Mouse (Mus musculus) intestine, postnatal 0 days (tissue): ENCODE results near the gene Zfp646. TPM values are rescaled to one million over a fixed set of nuclear protein-coding genes. Genes with fewer than 3 reads are reported as not detected.

Experiments used
- ATAC-seq: fragments of 200-750 bp; cut with Nextera tagmentation; 2 replicates; pipeline ENCODE4 v1.8.0; 2017; ENCODE audit warnings: mild to moderate bottlenecking, moderate TSS enrichment, moderate library complexity
- H3K27ac ChIP-seq: fragments of 300-500 bp; sonication (generic); 2 replicates; pipeline ENCODE4 v1.5.1; 2014; ENCODE audit warnings: mild to moderate bottlenecking, low read depth, low read length, moderate library complexity
- H3K27me3 ChIP-seq: fragments of 300-500 bp; sonication (generic); replicated peaks from 2 replicates; pipeline ENCODE4 v1.6.1; 2014; ENCODE audit warnings: low read length, mixed read lengths; ENCODE audit not compliant: control insufficient read depth, insufficient read depth
- H3K36me3 ChIP-seq: fragments of 300-500 bp; sonication (generic); 2 replicates; pipeline ENCODE4 v1.6.1; 2014; ENCODE audit warnings: mild to moderate bottlenecking, moderate library complexity; ENCODE audit not compliant: control insufficient read depth, insufficient read depth
- H3K4me1 ChIP-seq: fragments of 300-500 bp; sonication (generic); replicated peaks from 2 replicates; pipeline ENCODE4 v1.6.1; 2014; ENCODE audit warnings: antibody characterized with exemption, low read length, mixed read lengths; ENCODE audit not compliant: control insufficient read depth, insufficient read depth
- H3K4me2 ChIP-seq: fragments of 300-500 bp; sonication (generic); replicated peaks from 2 replicates; pipeline ENCODE4 v1.6.1; 2014; ENCODE audit warnings: low read depth, mild to moderate bottlenecking, moderate library complexity
- H3K4me3 ChIP-seq: fragments of 300-500 bp; sonication (generic); 2 replicates; pipeline ENCODE4 v1.5.1; 2014; ENCODE audit warnings: low read depth, low read length
- H3K9ac ChIP-seq: fragments of 300-500 bp; sonication (generic); 2 replicates; pipeline ENCODE4 v1.6.1; 2014; ENCODE audit warnings: mild to moderate bottlenecking, low read depth, low read length
- H3K9me3 ChIP-seq: fragments of 300-500 bp; sonication (generic); 2 replicates; pipeline ENCODE4 v1.6.1; 2016; ENCODE audit warnings: mixed run types; ENCODE audit not compliant: control insufficient read depth
- CTCF ChIP-seq: sonication (generic); IDR thresholded peaks from 2 replicates; pipeline ENCODE4 v1.5.1; 2016; ENCODE audit warnings: low read depth, mild to moderate bottlenecking, control low read depth, antibody characterized with exemption, moderate library complexity
- WGBS: fragments of 180-500 bp; shearing (Covaris S2); extraction: QIAGEN DNeasy Blood & Tissue Kit; methylation state at CpG from one replicate; pipeline ENCODE4 v1.1.7; 2014; 5-methylcytosine and 5-hydroxymethylcytosine counted together
- polyA plus RNA-seq: library from polyadenylated mRNA; unstranded; fragments of >200 nt; fragmentation: Nextera tagmentation; extraction: Ambion mirVana; gene quantifications from 2 replicates; pipeline ENCODE4 v1.2.1, GENCODE M21; 2015

Zfp646 gene
- polyA plus RNA-seq, 1 experiment from 2014 or later, result 4.5 TPM

DNA sequence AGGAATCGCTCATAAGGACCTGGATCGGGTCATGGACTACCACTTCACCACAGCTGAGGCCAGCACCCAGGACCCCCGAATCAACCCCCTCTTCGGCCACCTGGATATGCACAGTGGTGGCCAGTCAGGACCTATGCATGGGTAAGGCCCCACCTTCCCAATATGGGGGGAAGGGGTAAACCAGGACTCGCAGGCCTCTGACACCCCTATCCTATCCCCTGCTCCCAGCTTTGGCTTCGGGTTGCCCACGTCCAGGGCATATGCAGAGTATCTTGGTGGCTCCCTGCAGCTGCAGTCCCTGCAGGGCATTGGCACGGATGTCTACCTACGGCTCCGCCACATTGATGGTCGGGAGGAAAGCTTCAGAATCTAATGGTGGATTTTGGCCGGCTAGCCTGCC, 31.9 kb downstream of the Zfp646 start:
- no peak for ATAC-seq
- no peak overlapping the region for H3K9ac ChIP-seq
- peaks cover 4% of the 10 kb centered on the region; the same call in 1 of the 2 replicates for H3K4me1 ChIP-seq
- no peak for TF ChIP-seq CTCF
- peaks cover 39% of the 10 kb centered on the region for H3K36me3 ChIP-seq
- H3K4me2 ChIP-seq, result no peak overlapping the region
- 94% methylated on average over 12 of the region's 12 CpGs for whole genome bisulfite sequencing
- no peak overlapping the region for H3K4me3 ChIP-seq
- H3K27me3 ChIP-seq, result no peaks in the 10 kb centered on the region
- no peaks in the 10 kb centered on the region for H3K9me3 ChIP-seq
- no peak overlapping the region for H3K27ac ChIP-seq

DNA sequence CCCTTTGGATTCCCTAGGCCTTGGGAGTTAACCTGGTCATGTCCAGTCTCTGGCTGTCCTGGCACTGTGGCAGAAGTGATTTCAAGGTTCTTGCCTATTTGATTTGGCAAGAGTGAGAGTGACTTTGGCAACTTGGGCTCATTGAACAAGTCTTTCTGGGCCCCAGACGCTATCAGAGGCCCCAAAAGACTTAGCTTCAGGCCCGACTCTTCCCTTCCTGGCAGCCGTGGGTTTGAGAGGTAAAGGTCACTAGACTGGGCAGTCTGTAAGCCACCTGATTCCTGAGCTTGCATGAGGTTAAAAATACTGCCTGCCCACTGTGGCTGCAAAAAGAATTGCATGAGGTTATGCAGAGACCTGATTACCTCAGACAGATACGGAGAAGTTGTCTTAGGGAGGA, 32.6 kb downstream of the Zfp646 start:
- Histone ChIP-seq H3K9me3 (no peaks in the 10 kb centered on the region), H3K36me3 (peaks cover 39% of the 10 kb centered on the region), H3K4me2 (no peak overlapping the region), H3K27ac (peak overlapping the region; percentile 46; the same call in 1 of the 2 replicates), H3K9ac (no peak overlapping the region), H3K4me1 (peaks cover 4% of the 10 kb centered on the region; the same call in 1 of the 2 replicates), H3K27me3 (no peaks in the 10 kb centered on the region), H3K4me3 (no peak overlapping the region)
- WGBS, result 64% methylated on average over 4 of the region's 4 CpGs
- no peak for ATAC-seq
- TF ChIP-seq CTCF, result no peak

DNA sequence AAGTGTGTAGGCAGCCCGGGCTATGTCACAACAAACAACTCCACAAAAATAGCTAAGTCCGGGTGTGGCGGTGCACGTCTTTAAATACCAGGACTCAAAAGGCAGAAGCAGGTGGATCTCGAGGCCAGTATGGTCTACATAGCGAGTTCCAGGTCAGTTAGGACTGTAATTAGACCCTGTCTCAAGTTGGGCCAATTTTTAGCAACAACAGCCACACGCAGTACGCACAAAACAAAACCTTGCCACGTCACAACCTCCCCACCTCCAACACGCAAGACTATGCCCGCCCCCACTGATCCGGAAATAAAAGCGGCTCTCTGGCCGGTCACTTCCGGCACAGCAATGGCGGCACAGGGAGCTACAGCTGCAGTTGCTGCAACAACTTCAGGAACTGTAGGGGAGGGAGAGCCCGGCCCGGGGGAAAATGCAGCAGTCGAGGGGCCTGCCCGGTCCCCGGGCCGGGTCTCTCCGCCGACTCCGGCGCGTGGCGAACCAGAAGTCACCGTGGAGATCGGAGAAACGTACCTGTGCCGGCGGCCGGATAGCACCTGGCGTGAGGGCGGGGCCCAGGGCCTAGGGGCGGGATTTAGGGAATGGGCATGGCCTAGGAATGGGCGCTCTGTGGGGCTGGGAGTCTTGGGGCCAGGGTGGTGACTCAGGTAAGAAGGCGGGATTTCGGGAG, 36.3 kb downstream of the Zfp646 start, which contains the start of gene Kat8:
TSS of gene Kat8 (plus strand) at position 327 of the 682 bp plus-strand sequence.
- under 1% methylated on average over 40 of the region's 40 CpGs for WGBS
- H3K27me3 ChIP-seq, result no peaks in the 10 kb centered on the region
- H3K4me2 ChIP-seq, result peak within 1 kb of the TSS; percentile 74
- peak within 1 kb of the TSS; percentile 77 for H3K27ac ChIP-seq
- peaks cover 4% of the 10 kb centered on the region; the same call in 1 of the 2 replicates for H3K4me1 ChIP-seq
- no peak for TF ChIP-seq CTCF
- H3K9ac ChIP-seq, result peak within 1 kb of the TSS; percentile 64
- H3K9me3 ChIP-seq, result no peaks in the 10 kb centered on the region
- peak within 1 kb of the TSS; percentile 82 for H3K4me3 ChIP-seq
- peak; percentile 95 for ATAC-seq
- peaks cover 28% of the 10 kb centered on the region for H3K36me3 ChIP-seq

DNA sequence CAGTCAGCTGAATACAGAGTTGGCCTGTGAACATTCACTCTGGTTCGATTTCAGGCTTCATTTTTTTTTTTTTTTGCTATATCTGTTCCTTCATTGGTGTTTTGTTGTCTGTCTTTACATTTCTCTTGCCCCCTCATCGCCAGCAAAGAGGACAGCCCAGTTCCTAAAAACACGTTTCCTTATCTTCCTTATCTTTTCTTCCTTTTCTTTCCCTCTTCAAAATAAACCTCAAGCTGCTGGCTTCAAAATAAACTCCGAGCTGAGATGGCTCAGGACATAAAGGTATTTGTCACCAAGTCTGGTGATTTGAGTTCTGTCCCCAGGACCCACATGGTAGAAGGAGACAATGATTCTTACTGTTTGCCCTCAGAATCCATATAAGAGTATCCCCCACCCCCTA, 36.9 kb downstream of the Zfp646 start:
- Histone ChIP-seq H3K9ac (peak overlapping the region; percentile 64), H3K4me3 (peak overlapping the region; percentile 82), H3K27ac (peak overlapping the region; percentile 77), H3K36me3 (peaks cover 22% of the 10 kb centered on the region), H3K4me1 (peaks cover 4% of the 10 kb centered on the region; the same call in 1 of the 2 replicates), H3K27me3 (no peaks in the 10 kb centered on the region), H3K9me3 (no peaks in the 10 kb centered on the region), H3K4me2 (peak overlapping the region; percentile 74)
- ATAC-seq, result no peak
- WGBS, result 7% methylated on average over 4 of the region's 4 CpGs
- TF ChIP-seq CTCF, result no peak

DNA sequence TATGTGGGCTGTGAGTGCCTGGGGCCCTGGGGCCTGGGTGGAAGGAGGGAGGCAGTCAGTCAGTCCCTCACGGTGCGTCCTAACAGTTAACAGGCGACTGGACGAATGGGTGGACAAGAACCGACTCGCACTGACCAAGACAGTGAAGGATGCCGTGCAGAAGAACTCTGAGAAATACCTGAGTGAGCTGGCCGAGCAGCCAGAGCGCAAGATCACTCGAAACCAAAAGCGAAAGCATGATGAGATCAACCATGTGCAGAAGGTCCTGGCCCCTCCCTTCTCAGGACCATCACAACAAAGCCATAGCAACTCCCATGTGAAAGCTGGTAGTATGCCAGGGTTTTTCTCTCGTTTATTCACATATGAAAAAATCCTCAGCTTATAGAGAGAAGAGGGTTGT, 39.3 kb downstream of the Zfp646 start:
- no peak for ATAC-seq
- Histone ChIP-seq H3K4me1 (peaks cover 4% of the 10 kb centered on the region; the same call in 1 of the 2 replicates), H3K36me3 (peaks cover 14% of the 10 kb centered on the region; the same call in 1 of the 2 replicates), H3K27me3 (no peaks in the 10 kb centered on the region), H3K4me2 (0 out of 2 replicates have a peak overlapping the region, but pooled peaks have one; percentile 6), H3K4me3 (no peak overlapping the region), H3K27ac (no peak overlapping the region), H3K9ac (no peak overlapping the region), H3K9me3 (no peaks in the 10 kb centered on the region)
- no peak for TF ChIP-seq CTCF
- WGBS, result 81% methylated on average over 12 of the region's 12 CpGs

DNA sequence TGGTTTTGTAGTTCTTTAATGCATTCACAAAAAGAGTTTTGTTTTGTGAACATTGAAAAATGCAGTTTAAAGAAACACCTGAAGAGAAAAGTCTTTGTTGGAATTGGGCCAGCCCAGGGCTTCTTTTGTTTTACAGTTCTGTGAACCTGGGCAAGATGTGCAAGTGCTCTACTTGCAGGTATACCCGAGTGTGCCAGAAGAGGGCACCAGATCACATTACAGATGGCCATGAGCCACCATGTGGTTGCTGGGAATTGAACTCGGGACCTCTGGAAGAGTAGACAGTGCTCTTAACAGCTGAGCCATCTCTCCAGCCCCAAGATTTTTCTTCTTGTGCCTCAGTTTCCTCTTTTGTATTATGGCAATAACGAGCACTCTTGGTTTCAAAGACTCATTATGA, 42.2 kb downstream of the Zfp646 start:
- WGBS, result 62% methylated on average over 3 of the region's 3 CpGs
- Histone ChIP-seq H3K27me3 (no peaks in the 10 kb centered on the region), H3K9me3 (no peaks in the 10 kb centered on the region), H3K27ac (no peak overlapping the region), H3K9ac (no peak overlapping the region), H3K4me2 (no peak overlapping the region), H3K4me3 (no peak overlapping the region), H3K36me3 (peaks cover 16% of the 10 kb centered on the region; the same call in 1 of the 2 replicates), H3K4me1 (0 out of 2 replicates have a peak, but pooled peaks cover 4% of the 10 kb centered on the region)
- ATAC-seq, result no peak
- peak; percentile 76 for TF ChIP-seq CTCF
